Mouse (Mus musculus): ENCODE measurements around the gene Gm29644. TPM values are rescaled to one million over a fixed set of nuclear protein-coding genes. Genes with fewer than 3 reads are reported as not detected.

The Gm29644 gene
- total RNA-seq (2023), result not detected

DNA sequence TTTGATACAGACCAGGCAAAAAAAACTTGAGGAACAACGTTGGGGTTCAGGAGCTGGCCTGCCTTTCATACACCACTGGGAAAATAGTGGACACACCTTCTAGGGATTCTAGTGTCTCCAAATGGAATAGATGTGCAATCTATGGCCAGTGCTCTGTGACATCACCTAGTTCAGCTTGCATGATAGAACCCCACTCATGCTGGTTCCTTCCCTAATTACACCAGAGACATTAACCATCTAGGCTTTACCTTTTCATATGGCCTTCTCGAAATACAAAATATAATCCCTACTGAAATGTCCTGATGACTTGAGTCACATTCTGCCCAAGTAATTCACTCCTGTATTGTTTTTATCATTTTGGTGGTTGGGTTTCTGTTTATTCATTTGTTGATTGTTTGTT lies at the start of gene Gm29644, which contains the start of gene Gm29423:
Gm29644 (minus strand) TSS at position 157 of the 400 bp plus-strand sequence.
Gm29423 (minus strand) TSS at position 101 of the 400 bp plus-strand sequence.

DNA sequence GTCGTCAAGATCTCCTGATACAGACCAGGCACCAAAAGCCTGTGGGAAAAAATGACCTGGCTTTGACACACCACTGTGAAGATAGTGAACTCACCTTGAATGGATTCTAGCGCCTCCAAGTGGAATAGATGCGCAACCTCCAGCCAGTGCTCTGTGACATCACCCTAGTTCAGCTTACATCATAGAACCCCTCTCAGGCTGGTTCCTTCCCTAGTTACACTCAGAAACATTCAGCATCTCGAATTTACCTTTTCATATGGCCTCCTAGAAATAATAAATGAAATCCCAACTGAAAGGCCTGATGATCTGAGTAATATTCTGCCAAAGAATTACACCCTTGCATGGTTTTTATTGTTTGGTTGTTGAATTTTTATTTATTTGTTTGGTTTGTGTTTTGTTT lies 29.6 kb downstream of the Gm29644 start, which contains the start of gene Gm21118:
Gm21118 (minus strand) TSS at position 101 of the 400 bp plus-strand sequence.

Other genes starting within 250 kb of the Gm29644 start
- gene Gm21118, start 29.7 kb downstream of the Gm29644 start, total RNA-seq (2023), result not detected
- not detected for gene Gm29423, start 56 bp downstream of the Gm29644 start, total RNA-seq (2023)
- not detected for gene Gm20888, start 138.5 kb upstream of the Gm29644 start, total RNA-seq (2023)